Mouse (Mus musculus) myocyte (in vitro differentiated cells): Measurements from ENCODE around the gene Trf. TPM values are rescaled to one million over a fixed set of nuclear protein-coding genes. Genes with fewer than 3 reads are reported as not detected.
A peak's percentile ranks its signal among the peaks of the same experiment; 100 is the strongest.

ENCODE experiments used
- H3K27me3 ChIP-seq: one replicate; pipeline ENCODE4 v1.6.1; 2011; ENCODE audit not compliant: control insufficient read depth, insufficient read depth, insufficient read length
- H3K36me3 ChIP-seq: one replicate; pipeline ENCODE4 v1.6.1; 2011; ENCODE audit not compliant: control insufficient read depth, insufficient read depth
- H3K4me2 ChIP-seq: one replicate; pipeline ENCODE4 v1.6.1; 2011; ENCODE audit warnings: low read depth, control low read depth
- H3K4me3 ChIP-seq: one replicate; pipeline ENCODE4 v1.5.1; 2011; ENCODE audit warnings: mild to moderate bottlenecking, control low read depth, moderate library complexity
- H3K79me2 ChIP-seq: one replicate; pipeline ENCODE4 v1.6.1; 2011; ENCODE audit not compliant: control insufficient read depth, insufficient read depth
- H3ac ChIP-seq: one replicate; pipeline ENCODE4 v1.6.1; 2011; ENCODE audit not compliant: control insufficient read depth, insufficient read length
- CEBPB ChIP-seq: IDR thresholded peaks from 2 replicates; pipeline ENCODE4 v1.6.1; 2011; ENCODE audit warnings: mild to moderate bottlenecking, moderate library complexity; ENCODE audit not compliant: poor library complexity, insufficient read depth, severe bottlenecking
- E2F4 ChIP-seq: IDR thresholded peaks from one replicate; pipeline ENCODE4 v1.6.1; 2011; ENCODE audit warnings: mild to moderate bottlenecking, control low read depth, moderate library complexity; ENCODE audit not compliant: insufficient read depth
- MAX ChIP-seq: IDR thresholded peaks from one replicate; pipeline ENCODE4 v1.6.1; 2011; ENCODE audit warnings: low read depth, mild to moderate bottlenecking, control low read depth
- MYOD1 ChIP-seq, 3 experiments: IDR thresholded peaks; one replicate each; pipeline ENCODE4 v1.6.1; 2011; ENCODE audit warnings: control low read depth in 2 of 3, low read depth in 2 of 3, mild to moderate bottlenecking in 2 of 3, moderate library complexity in 1 of 3; ENCODE audit not compliant: insufficient read length in 2 of 3, control insufficient read depth in 1 of 3
- MYOG ChIP-seq, 3 experiments: IDR thresholded peaks; one replicate each; pipeline ENCODE4 v1.6.1; 2011; ENCODE audit warnings: control low read depth in 2 of 3, low read depth in 2 of 3, mild to moderate bottlenecking in 2 of 3; ENCODE audit not compliant: insufficient read length in 2 of 3, control insufficient read depth in 1 of 3, insufficient read depth in 1 of 3
- POLR2A ChIP-seq: IDR thresholded peaks from one replicate; pipeline ENCODE4 v1.6.1; 2011; ENCODE audit warnings: low read depth, mild to moderate bottlenecking, control low read depth, moderate library complexity; ENCODE audit not compliant: insufficient read length
- POLR2AphosphoS2 ChIP-seq: IDR thresholded peaks from one replicate; pipeline ENCODE4 v1.6.1; 2011; ENCODE audit warnings: low read depth, control low read depth; ENCODE audit not compliant: insufficient read length
- REST ChIP-seq: IDR thresholded peaks from one replicate; pipeline ENCODE4 v1.6.1; 2011; ENCODE audit warnings: mild to moderate bottlenecking, control low read depth, moderate library complexity; ENCODE audit not compliant: insufficient read depth, insufficient read length
- SRF ChIP-seq: IDR thresholded peaks from one replicate; pipeline ENCODE4 v1.6.1; 2011; ENCODE audit warnings: low read depth; ENCODE audit not compliant: control insufficient read depth, insufficient read length
- TCF12 ChIP-seq: IDR thresholded peaks from one replicate; pipeline ENCODE4 v1.6.1; 2011; ENCODE audit warnings: mild to moderate bottlenecking, control low read depth; ENCODE audit not compliant: poor library complexity, insufficient read depth, severe bottlenecking
- TCF3 ChIP-seq: IDR thresholded peaks from one replicate; pipeline ENCODE4 v1.6.1; 2011; ENCODE audit warnings: low read depth, control low read depth; ENCODE audit not compliant: insufficient read length
- USF1 ChIP-seq: IDR thresholded peaks from one replicate; pipeline ENCODE4 v1.6.1; 2011; ENCODE audit warnings: low read depth, mild to moderate bottlenecking, control low read depth, moderate library complexity
- polyA plus RNA-seq: library from polyadenylated mRNA; unstranded; fragments of >200 nt; fragmentation: generic; extraction: Trizol; gene quantifications from one replicate; pipeline ENCODE4 v1.2.1, GENCODE M21; 2012; ENCODE audit warnings: missing spikeins

Trf gene
- polyA plus RNA-seq, 1 experiment = not detected

- H3K36me3 ChIP-seq = no peaks in the 10 kb centered on the region
- no peak for TF ChIP-seq REST
- no peak for TF ChIP-seq MYOD1 (IDR thresholded peaks at IDR 0.05; ENCODE audit: control insufficient read depth in 1 of 3, insufficient read length in 2 of 3, low read depth in 2 of 3)
- TF ChIP-seq MAX = no peak
- TF ChIP-seq TCF12 = no peak
- TF ChIP-seq TCF3 = no peak
- no peak for TF ChIP-seq CEBPB
- no peak for TF ChIP-seq USF1
- no peak for TF ChIP-seq MYOG (IDR thresholded peaks at IDR 0.05; ENCODE audit: control insufficient read depth in 1 of 3, insufficient read depth in 1 of 3, insufficient read length in 2 of 3, low read depth in 2 of 3)
- no peak for TF ChIP-seq POLR2A
- no peak for TF ChIP-seq E2F4
- TF ChIP-seq POLR2AphosphoS2 = no peak
- no peaks in the 10 kb centered on the region for H3K79me2 ChIP-seq
- no peak overlapping the region for H3K4me2 ChIP-seq
- H3ac ChIP-seq = no peak overlapping the region
- peaks cover 21% of the 10 kb centered on the region for H3K27me3 ChIP-seq
- no peak overlapping the region for H3K4me3 ChIP-seq
Measured at GRCm38 (mm10) chr9:103212654-103213420, 17.4 kb downstream of the Trf start.

- H3K4me2 ChIP-seq = no peak overlapping the region
- peaks cover 11% of the 10 kb centered on the region for H3K27me3 ChIP-seq
- no peaks in the 10 kb centered on the region for H3K79me2 ChIP-seq
- no peak for TF ChIP-seq MYOG (IDR thresholded peaks at IDR 0.05; ENCODE audit: control insufficient read depth in 1 of 3, insufficient read depth in 1 of 3, insufficient read length in 2 of 3, low read depth in 2 of 3)
- TF ChIP-seq E2F4 = no peak
- no peak for TF ChIP-seq SRF
- TF ChIP-seq CEBPB = no peak
- TF ChIP-seq REST = no peak
- no peak for TF ChIP-seq USF1
- TF ChIP-seq MAX = no peak
- no peak for TF ChIP-seq MYOD1 (IDR thresholded peaks at IDR 0.05; ENCODE audit: control insufficient read depth in 1 of 3, insufficient read length in 2 of 3, low read depth in 2 of 3)
- no peak for TF ChIP-seq TCF3
- TF ChIP-seq TCF12 = no peak
- TF ChIP-seq POLR2AphosphoS2 = no peak
- TF ChIP-seq POLR2A = no peak
- no peak overlapping the region for H3K4me3 ChIP-seq
- H3K36me3 ChIP-seq = no peaks in the 10 kb centered on the region
- H3ac ChIP-seq = no peak overlapping the region
Measured at GRCm38 (mm10) chr9:103208802-103209423, 21.3 kb downstream of the Trf start.

- no peaks in the 10 kb centered on the region for H3K79me2 ChIP-seq
- peaks cover 11% of the 10 kb centered on the region for H3K27me3 ChIP-seq
- no peak overlapping the region for H3K4me3 ChIP-seq
- no peak overlapping the region for H3ac ChIP-seq
- H3K36me3 ChIP-seq = no peaks in the 10 kb centered on the region
- TF ChIP-seq TCF12 (no peak), SRF (no peak), REST (no peak), MAX (no peak), CEBPB (no peak), MYOG (IDR thresholded peaks at IDR 0.05; ENCODE audit: control insufficient read depth in 1 of 3, insufficient read depth in 1 of 3, insufficient read length in 2 of 3, low read depth in 2 of 3) (no peak), MYOD1 (IDR thresholded peaks at IDR 0.05; ENCODE audit: control insufficient read depth in 1 of 3, insufficient read length in 2 of 3, low read depth in 2 of 3) (no peak), POLR2A (no peak), TCF3 (no peak), USF1 (no peak), E2F4 (no peak), POLR2AphosphoS2 (no peak)
- peak overlapping the region; percentile 6 for H3K4me2 ChIP-seq
Measured at GRCm38 (mm10) chr9:103207846-103208245, 22.4 kb downstream of the Trf start.

GRCm38 (mm10) chr9:103205786-103206185 lies 24.5 kb downstream of the Trf start:
- peaks cover 5% of the 10 kb centered on the region for H3K79me2 ChIP-seq
- H3K36me3 ChIP-seq = no peaks in the 10 kb centered on the region
- no peak overlapping the region for H3ac ChIP-seq
- TF ChIP-seq REST (no peak), E2F4 (no peak), USF1 (no peak), TCF3 (no peak), SRF (no peak), MAX (no peak), MYOG (IDR thresholded peaks at IDR 0.05; ENCODE audit: control insufficient read depth in 1 of 3, insufficient read depth in 1 of 3, insufficient read length in 2 of 3, low read depth in 2 of 3) (no peak), CEBPB (no peak), TCF12 (no peak), MYOD1 (IDR thresholded peaks at IDR 0.05; ENCODE audit: control insufficient read depth in 1 of 3, insufficient read length in 2 of 3, low read depth in 2 of 3) (no peak), POLR2AphosphoS2 (no peak), POLR2A (no peak)
- peaks cover 4% of the 10 kb centered on the region for H3K27me3 ChIP-seq
- H3K4me3 ChIP-seq = no peak overlapping the region
- no peak overlapping the region for H3K4me2 ChIP-seq
